Mouse (Mus musculus): ENCODE data around the gene Gm7861.
"Not testable (repeated sequence)": the region's sequence is repeated elsewhere in the genome, so short reads cannot be mapped to it uniquely, and the experiment has no call there.

Gene Gm7861

DNA sequence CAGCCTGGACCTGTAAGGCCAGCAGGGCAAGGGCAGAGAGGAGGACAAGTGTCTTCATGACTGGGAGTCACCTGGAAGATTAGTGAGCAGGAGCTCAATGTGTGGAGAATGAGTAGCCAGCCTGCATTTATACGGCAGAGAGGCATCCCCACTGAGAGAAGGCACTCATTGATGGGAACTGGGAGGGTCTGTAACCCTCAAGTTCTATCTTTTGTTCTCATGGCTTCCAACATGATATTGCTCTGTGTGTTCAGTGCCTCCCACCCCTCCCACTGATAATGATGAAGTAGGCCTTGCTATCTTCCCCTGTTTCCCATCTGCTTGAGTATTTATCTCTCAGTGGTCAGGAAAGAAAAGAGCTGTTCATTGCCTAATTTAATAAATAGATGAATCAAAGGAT, at the start of gene Gm7861:
Gene Gm7861, minus strand, starts transcription at position 101 of the 400 bp plus-strand sequence.
- not testable (repeated sequence) for DNase-seq

DNA sequence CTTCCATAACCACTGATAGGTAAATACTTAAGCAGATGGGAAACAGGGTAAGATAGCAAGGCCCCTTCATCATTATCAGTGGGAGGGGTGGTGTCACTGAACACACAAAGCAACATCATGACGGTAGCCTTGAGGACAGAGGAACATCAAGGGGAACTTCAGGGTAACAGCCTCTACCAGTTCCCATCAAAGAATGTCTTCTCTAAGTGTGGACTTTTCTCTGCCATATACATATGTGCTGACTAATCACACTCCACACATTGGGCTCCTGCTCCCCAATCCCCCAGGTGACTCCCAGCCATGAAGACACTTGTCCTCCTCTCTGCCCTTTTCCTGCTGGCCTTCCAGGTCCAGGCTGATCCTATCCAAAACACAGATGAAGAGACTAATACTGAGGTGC, 23.6 kb upstream of the Gm7861 start, which contains the start of gene Defa26:
Gene Defa26, plus strand, starts transcription at position 301 of the 400 bp plus-strand sequence.
- not testable (repeated sequence) for DNase-seq

DNA sequence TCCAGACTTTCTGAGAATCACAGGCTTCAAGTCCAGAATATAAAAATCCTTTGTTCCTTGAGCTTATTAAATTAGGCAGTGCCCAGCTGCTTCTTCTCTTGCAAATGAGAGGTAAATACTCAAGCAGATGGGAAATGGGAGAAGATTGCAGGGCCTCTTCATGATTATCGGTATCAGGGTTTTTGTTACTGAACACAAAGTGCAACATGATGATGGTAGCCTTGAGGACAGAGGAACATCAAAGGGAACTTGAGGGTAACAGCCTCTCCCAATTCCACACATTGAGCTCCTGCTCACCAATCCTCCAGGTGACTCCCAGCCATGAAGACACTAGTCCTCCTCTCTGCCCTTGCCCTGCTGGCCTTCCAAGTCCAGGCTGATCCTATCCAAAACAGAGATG, 11.6 kb downstream of the Gm7861 start, which contains the start of gene Defa28:
Gene Defa28, plus strand, starts transcription at position 301 of the 400 bp plus-strand sequence.
- not testable (repeated sequence) for DNase-seq

DNA sequence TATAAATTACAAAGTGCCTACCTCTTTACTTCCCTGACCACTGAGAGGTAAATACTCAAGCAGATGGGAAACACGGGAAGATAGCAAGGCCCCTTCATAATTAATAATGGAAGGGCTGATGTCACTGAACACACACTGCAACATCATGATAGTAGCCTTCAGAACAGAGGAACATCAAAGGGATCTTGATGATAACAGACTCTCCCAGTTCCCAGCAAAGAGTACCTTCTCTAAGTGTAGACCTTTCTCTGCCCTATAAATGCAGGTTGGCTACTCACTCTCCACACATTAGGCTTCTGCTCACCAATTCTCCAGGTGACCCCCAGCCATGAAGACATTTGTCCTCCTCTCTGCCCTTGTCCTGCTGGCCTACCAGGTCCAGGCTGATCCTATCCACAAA, 29.2 kb downstream of the Gm7861 start, which contains the start of gene Defa37:
Gene Defa37, plus strand, starts transcription at position 301 of the 400 bp plus-strand sequence.
- not testable (repeated sequence) for DNase-seq

All from cerebellum, adult 8-10 months (tissue).